Mouse (Mus musculus): ENCODE results near the gene Zfp273.

GRCm38 (mm10) chr13:67818636-67819035 is 5.1 kb downstream of the Zfp273 start:
- TF ChIP-seq CTCF (conservative IDR thresholded peaks at IDR 0.05; ENCODE audit: low read length): no peak
- no peak for TF ChIP-seq POU5F1 (IDR thresholded peaks at IDR 0.05; ENCODE audit: borderline replicate concordance, low read length)
- no peak for TF ChIP-seq NANOG (IDR thresholded peaks at IDR 0.05; ENCODE audit: borderline replicate concordance, low read length)
